Mouse (Mus musculus) cortical plate, adult 2 months (tissue): Measurements from ENCODE around the gene Hyal1.

Experiments used
- CTCF ChIP-seq: fragments of 200-500 bp; IDR thresholded peaks from 2 replicates; pipeline ENCODE4 v1.5.1; 2011; ENCODE audit warnings: mild to moderate bottlenecking, control low read depth, low read length; ENCODE audit not compliant: insufficient read depth; ENCODE audit errors: extremely low read depth
- POLR2A ChIP-seq: fragments of 200-500 bp; IDR thresholded peaks from 2 replicates; pipeline ENCODE4 v1.6.1; 2011; ENCODE audit warnings: mild to moderate bottlenecking, low read length, control low read depth; ENCODE audit not compliant: insufficient read depth; ENCODE audit errors: extremely low read depth

- TF ChIP-seq POLR2A, result no peak
- no peak for TF ChIP-seq CTCF
Measured at GRCm38 (mm10) chr9:107556346-107556745, 20.4 kb upstream of the Hyal1 start.
